Mouse (Mus musculus) c-Kit-positive CD71-positive TER-119-positive erythroid progenitor cells, embryonic 14.5 days (primary cell): ENCODE measurements around the gene Megf8.

ENCODE experiments used
- DNase-seq: peaks from one replicate; pipeline ENCODE4 v3.0.0-alpha.2; 2013; ENCODE audit warnings: low spot score

The Megf8 gene

GRCm38 (mm10) chr7:25334472-25334871 lies 17.5 kb downstream of the Megf8 start:
- DNase-seq = no peak

GRCm38 (mm10) chr7:25339329-25339728 lies 22.4 kb downstream of the Megf8 start:
- DNase-seq = no peak

GRCm38 (mm10) chr7:25341000-25341784 lies 24.2 kb downstream of the Megf8 start:
- DNase-seq = no peak

- no peak for DNase-seq
Observed at GRCm38 (mm10) chr7:25348861-25349260, 31.9 kb downstream of the Megf8 start.

- no peak for DNase-seq
Observed at GRCm38 (mm10) chr7:25358721-25359206, 41.8 kb downstream of the Megf8 start.

- no peak for DNase-seq
Observed at GRCm38 (mm10) chr7:25363151-25363550, 46.2 kb downstream of the Megf8 start.

GRCm38 (mm10) chr7:25363632-25364031 lies 46.7 kb downstream of the Megf8 start:
- no peak for DNase-seq

- DNase-seq = no peak
Observed at GRCm38 (mm10) chr7:25365937-25366625, 49.1 kb downstream of the Megf8 start.

GRCm38 (mm10) chr7:25367632-25368293 lies 50.8 kb downstream of the Megf8 start:
- DNase-seq = no peak

- DNase-seq = no peak
Observed at GRCm38 (mm10) chr7:25368333-25368732, 51.4 kb downstream of the Megf8 start.

GRCm38 (mm10) chr7:25369058-25369749 lies 52.2 kb downstream of the Megf8 start, which contains the start of gene Cnfn:
Gene Cnfn, minus strand, starts transcription at chr7:25369724.
- DNase-seq = no peak

GRCm38 (mm10) chr7:25372441-25372840 lies 55.5 kb downstream of the Megf8 start:
- DNase-seq = no peak

- peak; percentile 70 for DNase-seq
Observed at GRCm38 (mm10) chr7:25376556-25376955, 59.6 kb downstream of the Megf8 start.

GRCm38 (mm10) chr7:25377100-25377700 lies 60.2 kb downstream of the Megf8 start:
- no peak for DNase-seq

GRCm38 (mm10) chr7:25378181-25379100 lies 61.5 kb downstream of the Megf8 start:
- DNase-seq = no peak

- DNase-seq = no peak
Observed at GRCm38 (mm10) chr7:25379551-25380351, 62.8 kb downstream of the Megf8 start.

GRCm38 (mm10) chr7:25380392-25381283 lies 63.7 kb downstream of the Megf8 start:
- no peak for DNase-seq

- DNase-seq = no peak
Observed at GRCm38 (mm10) chr7:25381284-25381680, 64.3 kb downstream of the Megf8 start.

- no peak for DNase-seq
Observed at GRCm38 (mm10) chr7:25382541-25382940, 65.6 kb downstream of the Megf8 start.
